Mouse (Mus musculus): ENCODE results near the gene Fez2.

Gene Fez2

DNA sequence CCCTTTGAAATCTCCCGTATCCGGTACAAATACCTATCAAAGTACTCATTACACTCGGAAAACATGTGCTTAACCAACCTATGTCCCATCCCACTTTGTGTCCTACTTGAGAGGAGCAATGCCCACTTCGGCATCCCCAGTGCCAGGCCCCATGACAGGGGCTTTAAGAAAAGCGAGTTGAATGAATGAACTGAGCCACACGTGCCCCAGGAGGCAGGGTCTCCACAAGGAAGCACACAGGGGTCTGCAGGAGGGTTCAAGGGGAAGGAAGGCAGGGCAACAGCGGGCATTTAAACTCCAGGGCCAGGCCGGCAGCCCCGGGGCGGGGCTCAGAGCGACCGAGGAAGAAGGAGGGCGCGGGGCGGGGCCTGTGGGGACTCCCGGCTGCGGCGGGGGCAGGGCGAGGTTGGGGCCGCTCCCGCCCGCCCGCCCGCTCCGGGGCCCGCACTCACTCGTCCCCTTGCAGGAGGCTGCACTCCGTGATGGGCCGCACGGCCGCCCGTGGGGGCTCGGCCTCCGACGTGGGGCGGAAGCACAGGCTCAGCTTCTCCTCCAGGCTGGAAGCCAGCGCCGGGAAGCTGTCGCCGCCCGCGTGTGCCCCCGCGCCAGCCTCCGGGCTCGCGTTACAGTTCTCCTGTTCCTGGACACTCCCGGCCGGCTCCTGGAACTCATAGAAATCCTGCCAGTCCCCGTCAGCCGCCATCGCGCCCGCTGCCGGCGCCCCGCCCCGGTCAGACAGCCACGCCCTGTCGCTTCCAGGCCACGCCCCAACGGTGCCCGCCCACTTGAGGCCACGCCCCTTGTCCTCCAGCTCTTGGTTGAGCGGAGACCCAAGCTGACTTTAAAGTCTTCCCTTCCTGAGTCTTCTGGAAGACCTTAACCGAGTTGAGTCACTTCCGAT is at the start of gene Fez2:
Gene Fez2, minus strand, starts transcription at position 772 of the 901 bp plus-strand sequence.
- DNase-seq (ENCODE audit: low spot score): peak; percentile 87

DNA sequence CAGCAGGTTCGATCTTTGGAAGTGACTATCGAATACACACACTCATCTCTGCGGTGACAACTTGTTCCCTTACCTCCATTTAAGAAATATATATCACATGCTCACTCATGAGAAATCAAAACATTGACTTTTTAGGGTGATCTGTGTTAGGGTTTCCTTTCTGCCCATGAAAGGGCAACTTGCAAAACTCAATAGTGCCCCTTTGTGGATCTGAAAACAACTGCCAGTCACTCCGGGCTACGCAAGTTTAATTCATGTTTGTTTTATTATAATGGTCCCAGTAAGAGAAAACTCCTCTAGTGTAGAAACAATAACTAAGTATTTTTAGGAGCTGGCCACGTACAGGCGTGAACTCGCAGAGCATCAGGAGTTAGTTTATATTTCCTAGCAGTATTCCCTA is 47.5 kb upstream of the Fez2 start:
- DNase-seq (ENCODE audit: low spot score): no peak

DNA sequence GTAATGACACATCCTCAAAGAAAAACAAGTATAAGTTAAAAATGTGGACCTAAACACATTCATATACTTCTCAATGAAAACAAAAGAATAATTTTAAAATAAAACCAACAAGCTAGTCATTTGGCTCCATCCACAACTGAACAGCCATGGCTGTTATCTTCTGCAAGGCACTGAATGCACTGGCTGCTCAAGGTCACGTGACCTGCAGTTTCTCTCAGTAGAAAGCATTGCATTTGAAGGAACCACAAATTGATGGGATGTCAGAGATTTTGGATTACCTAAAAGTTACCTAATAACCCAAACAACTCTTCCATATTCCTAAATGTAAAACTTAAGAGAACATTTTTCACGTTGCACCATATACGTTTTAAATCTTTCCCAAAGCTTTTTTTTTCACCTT is 47.1 kb upstream of the Fez2 start:
- no peak for DNase-seq (ENCODE audit: low spot score)

DNA sequence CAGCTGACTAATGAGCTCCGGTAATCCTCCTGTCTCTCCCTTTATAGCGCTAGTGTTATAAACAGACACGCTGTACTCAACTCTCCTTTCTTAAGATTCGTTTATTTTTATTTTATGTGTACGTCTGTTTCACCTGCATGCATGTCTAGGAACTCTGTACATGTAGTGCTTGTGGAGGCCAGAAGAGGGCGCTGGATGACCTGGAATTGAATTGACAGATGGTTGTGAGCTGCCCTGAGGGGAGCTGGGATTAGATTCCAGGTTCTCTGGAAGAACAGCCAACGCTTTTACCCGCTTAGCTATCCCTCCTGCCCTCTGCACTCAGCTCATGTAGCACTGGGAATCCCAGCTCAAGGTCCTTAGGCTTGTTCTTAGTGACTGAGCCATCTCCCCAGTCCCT is 42.2 kb upstream of the Fez2 start:
- DNase-seq (ENCODE audit: low spot score): no peak

DNA sequence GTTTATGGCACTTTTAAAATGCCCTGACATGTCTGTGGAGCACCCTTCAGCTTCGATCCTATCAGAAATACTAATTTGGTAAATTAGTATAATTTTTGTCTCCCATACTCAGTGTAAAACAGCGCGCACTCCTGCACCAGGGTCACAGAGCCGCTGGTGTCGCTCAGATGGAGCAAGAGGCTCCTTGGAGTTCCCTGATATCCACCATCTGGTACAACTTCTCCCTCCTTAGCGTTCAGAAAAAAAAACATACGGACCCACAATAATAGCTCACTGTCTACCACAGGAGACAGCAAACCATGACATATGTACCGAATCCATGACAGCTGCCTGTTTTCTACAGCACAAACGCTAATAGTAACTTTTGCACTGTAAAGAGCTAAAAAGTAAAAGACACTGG is 37.6 kb upstream of the Fez2 start:
- no peak for DNase-seq (ENCODE audit: low spot score)

DNA sequence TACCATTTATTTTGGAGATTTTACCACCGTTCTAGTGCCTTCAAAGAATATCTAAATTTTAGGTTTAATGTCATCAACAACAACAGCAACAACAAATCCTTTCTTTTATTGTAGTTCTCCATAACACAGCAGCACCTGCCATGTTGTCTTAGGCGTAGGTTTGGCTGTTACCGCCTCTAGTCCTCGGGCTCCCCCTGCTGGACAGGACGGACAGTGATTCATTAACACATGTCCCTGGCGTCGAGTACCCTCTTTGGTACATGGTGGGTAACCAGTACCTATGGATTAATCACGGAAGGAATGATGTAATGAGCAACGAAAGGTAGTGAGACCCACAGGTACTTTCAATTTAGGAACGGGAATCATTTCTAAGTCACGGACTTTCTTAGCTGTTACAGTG is 37.2 kb upstream of the Fez2 start:
- DNase-seq (ENCODE audit: low spot score): peak; percentile 81

DNA sequence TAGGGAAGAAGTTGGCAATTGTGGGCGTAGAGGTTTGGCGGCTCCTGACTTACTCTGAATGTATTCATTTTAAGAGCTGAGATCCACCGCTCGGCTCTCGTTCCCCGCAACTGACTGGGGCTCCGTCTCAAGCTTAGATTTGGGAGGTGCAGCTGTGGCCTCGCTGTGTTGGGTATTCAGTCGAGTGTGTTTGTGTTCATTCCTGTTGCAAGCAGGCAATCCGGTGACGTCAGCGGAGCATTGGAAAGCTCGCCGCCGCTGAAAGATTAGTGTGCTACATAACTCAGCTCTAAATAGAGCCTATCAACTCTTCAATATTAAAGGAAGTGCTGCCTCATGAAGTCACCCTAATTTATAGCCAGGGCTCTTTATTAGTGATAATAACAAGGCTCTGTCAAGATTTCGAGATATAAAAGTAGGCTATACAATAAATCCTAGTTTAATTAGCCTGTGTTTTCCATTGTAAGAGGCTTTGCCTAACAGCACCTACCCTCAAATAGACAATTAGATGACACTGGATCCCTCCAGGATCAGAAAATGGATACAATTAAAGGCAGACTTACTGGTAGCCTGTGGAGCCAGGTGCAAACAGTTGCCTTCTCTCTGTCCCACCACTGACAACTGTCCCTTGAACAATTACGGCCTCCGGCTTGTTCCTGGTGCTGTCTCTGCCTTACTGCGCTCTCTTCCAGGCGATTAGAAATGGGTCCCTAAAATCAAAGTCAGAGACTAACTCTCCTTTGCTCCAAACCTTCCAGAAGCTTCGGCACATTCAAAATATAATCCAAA is 36.4 kb upstream of the Fez2 start:
- peak; percentile 40 for DNase-seq (ENCODE audit: low spot score)

DNA sequence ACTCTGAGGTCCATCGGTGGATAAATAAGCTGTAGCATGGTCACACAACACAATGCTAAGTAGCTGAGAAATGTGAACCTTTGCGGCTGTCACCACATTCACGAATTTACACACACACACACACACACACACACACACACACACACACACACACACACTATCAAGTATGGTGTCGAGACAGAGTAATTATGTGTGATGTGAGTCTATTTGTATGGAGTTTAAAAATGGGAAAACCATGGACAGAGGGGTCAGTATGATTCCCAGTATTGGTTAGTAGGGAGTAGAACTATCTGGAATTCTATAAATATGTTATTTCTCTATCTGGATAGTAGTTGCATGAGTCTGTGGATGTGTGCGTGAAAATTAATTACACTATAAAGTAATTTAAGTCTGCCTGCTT is 35.6 kb upstream of the Fez2 start:
- no peak for DNase-seq (ENCODE audit: low spot score)

DNA sequence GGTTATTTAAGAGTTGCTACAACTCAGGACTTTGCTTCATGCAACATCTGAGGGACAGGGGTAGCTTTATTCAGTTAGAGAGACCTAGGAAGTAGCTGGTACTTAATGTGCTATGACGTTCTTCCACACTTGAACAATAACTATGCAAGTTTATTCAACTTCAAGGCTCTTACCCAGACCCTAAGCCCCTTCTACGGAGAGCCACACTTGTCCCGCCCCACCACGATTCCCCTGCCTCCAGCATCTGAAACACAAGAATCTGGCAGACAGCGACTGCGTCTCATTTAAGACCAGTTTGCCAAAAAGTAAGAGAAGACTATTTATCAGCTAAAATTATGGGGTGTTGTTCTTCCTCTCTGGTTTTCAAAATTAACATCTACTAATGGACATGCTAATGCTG is 33.9 kb upstream of the Fez2 start:
- DNase-seq (ENCODE audit: low spot score): no peak

DNA sequence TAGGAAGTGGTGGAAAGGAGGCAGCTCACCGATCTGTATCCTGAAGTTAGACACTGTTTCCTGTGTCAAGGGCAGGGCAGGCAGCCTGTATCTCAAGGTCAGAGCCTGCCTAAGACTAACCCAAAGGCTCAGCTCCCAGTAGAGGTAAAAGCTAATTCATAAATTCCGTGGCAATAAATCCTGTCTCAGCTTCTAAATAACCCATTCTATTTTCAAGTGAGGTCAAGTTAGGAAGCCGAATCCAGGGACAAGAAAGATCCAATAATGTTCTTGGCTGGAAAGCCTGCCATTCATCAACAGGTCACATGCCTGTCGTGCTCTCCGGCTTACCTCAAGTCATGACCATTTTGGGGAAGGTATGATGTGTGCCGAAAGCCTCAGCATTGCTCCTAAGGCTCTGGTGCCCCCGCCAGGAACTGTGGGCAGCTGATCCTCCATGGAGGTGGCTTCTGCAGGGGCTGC is 33.4 kb upstream of the Fez2 start:
- DNase-seq (ENCODE audit: low spot score): no peak

DNA sequence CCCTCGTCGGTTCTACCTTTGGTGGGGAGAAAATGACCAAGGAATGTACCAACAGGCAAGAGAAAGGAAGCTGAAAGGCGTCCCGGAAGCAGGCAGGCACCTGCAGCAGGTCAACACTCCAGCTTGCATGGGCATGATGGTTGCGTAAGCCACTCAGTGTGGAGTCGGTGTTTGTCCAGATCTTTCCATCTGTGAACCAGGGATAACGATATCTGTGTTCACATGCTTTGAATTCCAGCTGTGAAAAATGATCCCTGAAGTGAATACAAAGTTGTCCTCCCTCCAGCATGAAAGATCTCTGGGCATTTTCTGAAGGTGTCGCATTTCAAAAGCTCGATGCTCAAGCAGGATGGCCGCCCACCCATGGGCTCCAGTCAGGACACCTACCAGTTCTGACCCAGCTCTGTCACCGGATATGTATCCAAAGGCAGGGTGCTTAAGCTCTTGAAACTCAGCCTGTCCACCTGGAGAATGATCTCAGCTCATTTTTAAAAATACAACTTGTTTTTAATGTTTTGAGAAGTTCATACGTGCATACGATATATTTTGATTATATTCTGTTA is 31.8 kb upstream of the Fez2 start:
- no peak for DNase-seq (ENCODE audit: low spot score)

DNA sequence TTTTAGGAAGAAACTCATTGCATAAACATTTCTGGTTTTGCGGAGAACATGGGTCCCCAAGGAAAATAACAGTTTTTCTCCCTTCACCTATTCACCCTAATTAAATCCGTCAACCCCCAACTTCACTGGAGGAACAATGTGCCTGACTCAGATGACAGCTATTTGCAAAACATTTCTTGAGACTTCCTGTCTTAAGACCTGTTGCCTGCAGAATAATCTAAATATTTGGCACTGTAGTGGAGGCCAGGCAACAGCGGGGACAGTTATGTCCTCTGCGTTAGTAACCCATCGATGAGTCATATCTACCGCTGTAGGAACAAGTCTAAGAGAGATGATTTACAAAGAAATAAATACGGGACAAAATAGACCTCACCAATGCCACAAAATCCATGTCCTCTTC is 26.9 kb upstream of the Fez2 start:
- DNase-seq (ENCODE audit: low spot score): no peak

DNA sequence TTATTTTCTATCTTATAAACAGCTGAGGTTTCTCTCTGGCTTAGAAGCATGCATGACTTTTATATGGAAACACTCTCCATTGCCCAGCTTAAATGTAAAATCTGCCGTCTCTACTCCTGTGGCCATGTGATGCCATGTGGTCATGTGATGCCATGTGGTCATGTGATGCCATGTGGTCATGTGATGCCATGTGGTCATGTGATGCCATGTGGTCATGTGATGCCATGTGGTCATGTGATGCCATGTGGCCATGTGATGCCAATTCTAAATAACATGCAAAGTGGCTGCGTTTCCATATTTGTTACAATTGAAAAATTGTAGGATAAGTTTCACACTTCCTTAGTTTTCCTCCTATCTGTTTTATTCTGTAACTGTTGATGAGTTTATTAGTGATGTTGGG is 22.8 kb upstream of the Fez2 start:
- DNase-seq (ENCODE audit: low spot score): no peak

DNA sequence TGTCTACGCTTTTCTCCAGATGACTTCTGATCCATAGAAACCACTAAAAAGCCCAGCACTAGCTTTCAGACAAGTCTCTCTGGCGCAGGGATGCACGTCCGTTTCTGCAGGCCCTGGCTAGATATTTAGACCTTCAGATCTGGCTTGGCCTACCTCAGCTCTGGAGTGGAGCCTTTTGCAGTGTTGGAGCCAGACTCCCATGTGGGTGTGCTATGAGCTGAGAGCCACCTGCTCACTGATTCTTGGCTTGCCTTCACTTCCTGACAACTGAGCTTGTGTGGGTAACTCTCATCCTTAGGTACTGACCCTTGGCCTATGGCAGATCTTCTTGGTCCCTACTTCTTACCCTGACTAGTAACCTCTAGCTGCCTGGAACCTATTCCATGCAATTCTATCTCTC is 19.2 kb upstream of the Fez2 start:
- no peak for DNase-seq (ENCODE audit: low spot score)

DNA sequence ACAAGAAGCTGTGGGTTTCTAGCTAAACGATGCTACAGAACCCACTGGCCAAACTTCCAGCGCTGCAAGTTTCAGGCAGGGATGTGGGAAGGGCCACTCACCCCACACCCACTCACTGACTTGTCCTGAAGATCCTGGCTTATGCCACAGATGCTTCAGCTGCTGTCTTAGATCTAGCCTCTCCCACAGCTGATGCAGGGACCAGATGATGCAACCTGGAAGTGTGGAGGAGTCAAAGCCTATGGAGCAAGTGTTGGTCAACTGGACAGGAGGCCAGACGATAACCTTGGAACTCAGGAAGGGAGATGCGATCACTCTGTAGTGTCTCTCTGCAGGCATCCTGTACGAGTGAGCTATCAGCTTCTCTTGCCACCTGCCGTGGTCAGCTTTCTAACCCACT is 17.7 kb upstream of the Fez2 start:
- no peak for DNase-seq (ENCODE audit: low spot score)

DNA sequence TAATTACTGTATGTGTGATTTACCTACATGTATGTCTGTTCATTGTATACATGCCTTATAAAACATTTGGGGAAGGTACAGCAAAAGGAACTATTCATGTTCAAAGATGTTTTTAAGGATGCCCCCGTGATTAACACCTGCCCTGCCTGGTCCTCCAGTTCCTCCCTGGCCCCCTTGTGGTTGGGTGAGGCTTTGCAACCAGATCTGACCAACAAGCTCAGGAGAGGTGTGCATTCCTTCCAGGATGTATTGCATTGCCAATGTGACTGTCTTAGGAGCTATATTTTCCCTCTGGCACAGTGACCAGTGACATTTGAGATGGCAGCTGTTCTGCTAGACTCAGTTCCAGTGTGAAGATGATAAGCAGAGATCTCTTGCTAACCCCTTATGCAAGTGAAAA is 16.8 kb upstream of the Fez2 start:
- peak; percentile 18 for DNase-seq (ENCODE audit: low spot score)

DNA sequence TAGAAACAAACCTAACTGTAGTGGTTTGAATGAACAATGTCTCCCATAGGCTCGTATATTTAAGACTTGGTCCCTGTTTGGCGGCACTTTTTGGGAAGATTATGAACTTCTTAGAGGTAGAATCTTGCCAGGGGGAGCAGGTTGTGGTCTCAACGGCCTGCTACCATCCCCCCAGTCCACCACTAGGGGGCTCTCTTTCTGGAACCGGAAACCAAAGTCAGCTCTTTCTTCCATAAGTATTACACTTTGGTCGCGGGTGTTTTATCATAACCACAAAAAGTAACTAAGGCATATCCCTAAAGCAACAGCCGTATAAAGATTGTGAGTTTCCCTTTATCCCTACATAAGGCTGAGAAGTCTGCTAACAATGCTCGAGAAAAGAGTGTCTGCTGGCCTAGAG is 12.4 kb upstream of the Fez2 start:
- DNase-seq (ENCODE audit: low spot score): no peak

DNA sequence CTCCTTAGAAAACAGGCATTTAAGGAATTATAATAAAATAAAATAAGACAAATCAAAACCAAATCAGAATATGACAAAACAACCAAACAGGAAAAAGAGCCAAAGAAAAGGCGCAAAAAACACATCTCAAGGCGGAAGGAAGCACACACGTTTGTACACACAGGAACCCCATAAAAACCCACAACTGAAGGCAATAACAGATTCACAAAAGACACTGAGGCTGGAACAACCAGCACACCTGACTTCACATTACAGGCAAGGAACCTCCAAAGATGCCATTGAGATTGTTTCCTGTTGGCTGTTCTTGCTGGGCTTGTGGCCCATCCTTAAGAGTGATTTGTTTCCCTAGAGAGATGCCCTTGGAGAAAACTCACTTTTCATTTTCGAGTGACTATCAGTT is 11.1 kb upstream of the Fez2 start:
- no peak for DNase-seq (ENCODE audit: low spot score)

DNA sequence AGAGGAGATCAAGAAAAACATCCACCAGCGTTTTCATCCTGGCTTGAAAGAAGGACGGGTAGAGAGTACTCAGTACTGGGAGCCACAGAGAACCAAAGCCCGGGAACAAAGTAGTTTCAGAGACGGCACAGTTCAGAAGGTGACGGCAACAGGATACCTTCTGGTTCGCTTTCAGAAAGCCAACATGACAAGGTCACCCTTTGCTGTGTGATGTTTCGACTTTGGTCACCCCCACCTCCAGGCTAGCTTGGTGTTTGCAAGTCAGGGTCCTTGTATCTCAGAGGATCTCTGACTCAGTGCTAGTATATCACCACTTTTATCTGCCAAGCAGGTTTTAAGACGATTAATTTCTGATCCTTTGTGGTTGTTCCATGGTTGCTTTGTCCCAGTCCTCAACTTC is 7.1 kb upstream of the Fez2 start:
- DNase-seq (ENCODE audit: low spot score): no peak

DNA sequence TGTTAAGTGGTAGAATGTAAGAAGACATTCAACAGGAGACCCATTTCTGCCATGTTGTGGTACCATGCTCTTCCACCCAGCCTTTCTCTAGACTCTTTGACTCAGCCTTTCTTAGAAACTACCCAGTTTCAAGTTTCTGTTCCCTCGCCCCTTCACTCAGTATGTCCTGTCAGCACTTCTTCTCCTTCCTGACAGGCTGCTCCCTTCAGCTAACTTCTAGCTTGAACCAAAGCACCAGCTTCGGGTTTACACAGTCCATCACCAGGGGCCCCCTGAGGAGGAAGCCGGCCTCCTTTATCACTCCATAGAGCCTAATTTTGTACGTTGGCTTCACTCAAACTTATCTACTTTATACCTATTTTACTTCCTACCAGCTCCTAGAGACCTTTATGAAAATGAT is 1.3 kb upstream of the Fez2 start:
- DNase-seq (ENCODE audit: low spot score): no peak

DNA sequence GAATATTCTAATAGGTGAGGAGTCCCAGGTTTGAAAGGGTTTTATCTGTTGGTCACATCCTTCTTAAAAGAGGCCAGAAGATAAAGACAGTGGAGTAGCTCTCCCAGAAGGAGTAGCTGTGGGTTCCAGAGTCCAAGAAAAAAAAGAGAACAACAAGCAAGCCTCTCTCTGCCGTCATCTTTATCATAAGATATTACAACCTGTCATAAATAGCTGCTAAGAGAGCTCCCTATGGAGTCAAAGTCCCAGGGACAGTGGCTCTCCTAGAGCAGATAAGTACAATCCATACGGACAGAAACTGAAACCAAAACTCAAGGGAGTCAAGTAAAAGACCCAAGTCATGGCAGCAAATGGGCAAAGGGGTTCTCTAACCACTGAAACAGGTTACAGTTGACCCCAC is 2.7 kb downstream of the Fez2 start:
- no peak for DNase-seq (ENCODE audit: low spot score)

DNA sequence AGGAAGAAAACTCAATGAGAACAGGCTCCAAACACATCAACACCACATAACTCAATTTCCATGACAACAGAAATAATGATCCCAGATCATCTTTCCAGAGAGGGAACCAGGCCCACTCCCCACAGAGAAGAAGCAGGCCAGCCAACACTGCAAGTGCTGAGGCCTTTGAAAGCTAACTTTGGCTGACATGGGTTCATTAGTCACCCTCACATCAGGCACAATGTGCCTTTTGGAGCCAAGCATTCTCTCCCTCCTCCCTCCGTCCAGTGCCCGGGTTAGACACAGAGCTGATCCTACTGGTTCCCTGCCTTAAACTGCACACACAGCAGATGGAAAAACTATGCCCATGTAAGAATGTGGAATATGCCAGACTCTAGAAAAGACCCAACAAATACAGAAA is 8.1 kb downstream of the Fez2 start:
- no peak for DNase-seq (ENCODE audit: low spot score)

DNA sequence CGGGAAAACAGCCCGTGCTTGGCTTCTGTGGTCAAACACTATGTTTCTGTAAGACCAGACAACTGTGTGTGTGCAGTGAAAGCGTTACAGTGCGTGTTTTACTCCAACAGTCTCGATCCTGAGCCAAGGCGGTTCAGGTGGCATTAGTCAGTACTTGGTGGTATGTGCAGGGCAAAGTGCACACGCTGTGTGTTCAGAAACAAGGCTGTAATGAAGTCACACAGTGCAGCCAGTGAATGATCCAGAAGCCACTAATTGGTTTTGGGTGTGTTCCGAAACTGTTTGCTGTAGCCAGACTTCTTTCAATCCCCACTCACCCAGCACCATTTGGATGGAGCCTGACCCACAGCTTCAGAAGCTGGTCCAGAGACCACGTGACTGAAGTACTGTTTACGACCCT is 9.6 kb downstream of the Fez2 start:
- DNase-seq (ENCODE audit: low spot score): no peak
